Mouse (Mus musculus): ENCODE results near the gene 0610037L13Rik.

The 0610037L13Rik gene

GRCm38 (mm10) chr4:107889731-107890432 is at the start of gene 0610037L13Rik:
Gene 0610037L13Rik (plus strand): TSS chr4:107889813.
- peak; percentile 96 to 98 for DNase-seq

GRCm38 (mm10) chr4:107843687-107844086 is 45.9 kb upstream of the 0610037L13Rik start:
- DNase-seq, result no peak

GRCm38 (mm10) chr4:107844971-107845370 is 44.6 kb upstream of the 0610037L13Rik start:
- peak; percentile 46 to 86 for DNase-seq

- DNase-seq, result no peak
Measured at GRCm38 (mm10) chr4:107846795-107847194, 42.8 kb upstream of the 0610037L13Rik start.

- peak; percentile 54 to 56 for DNase-seq
Measured at GRCm38 (mm10) chr4:107848546-107848945, 41.1 kb upstream of the 0610037L13Rik start.

- no peak for DNase-seq
Measured at GRCm38 (mm10) chr4:107849621-107850020, 40.0 kb upstream of the 0610037L13Rik start.

- peak; percentile 55 to 57 for DNase-seq
Measured at GRCm38 (mm10) chr4:107850091-107850490, 39.5 kb upstream of the 0610037L13Rik start.

GRCm38 (mm10) chr4:107853333-107853732 is 36.3 kb upstream of the 0610037L13Rik start:
- no peak for DNase-seq

GRCm38 (mm10) chr4:107853836-107854235 is 35.8 kb upstream of the 0610037L13Rik start:
- DNase-seq, result peak; percentile 32 to 44

GRCm38 (mm10) chr4:107856958-107857686 is 32.5 kb upstream of the 0610037L13Rik start:
- peak in 1 of 2 experiments; percentile 24 for DNase-seq

GRCm38 (mm10) chr4:107858995-107859394 is 30.6 kb upstream of the 0610037L13Rik start:
- no peak for DNase-seq

- no peak for DNase-seq
Measured at GRCm38 (mm10) chr4:107864866-107865265, 24.7 kb upstream of the 0610037L13Rik start.

- peak; percentile 98 to 99 for DNase-seq
Measured at GRCm38 (mm10) chr4:107879254-107880050, 10.2 kb upstream of the 0610037L13Rik start, which contains the start of gene Magoh. Gene Magoh (plus strand): TSS chr4:107879755.

- DNase-seq, result no peak
Measured at GRCm38 (mm10) chr4:107881631-107882030, 8.0 kb upstream of the 0610037L13Rik start.

GRCm38 (mm10) chr4:107886371-107886770 is 3.2 kb upstream of the 0610037L13Rik start:
- no peak for DNase-seq

- no peak for DNase-seq
Measured at GRCm38 (mm10) chr4:107889385-107889730, 255 bp upstream of the 0610037L13Rik start.

- no peak for DNase-seq
Measured at GRCm38 (mm10) chr4:107892663-107893062, 3.0 kb downstream of the 0610037L13Rik start.

GRCm38 (mm10) chr4:107899211-107899927 is 9.8 kb downstream of the 0610037L13Rik start:
- no peak for DNase-seq

- no peak for DNase-seq
Measured at GRCm38 (mm10) chr4:107900206-107900605, 10.6 kb downstream of the 0610037L13Rik start.

- no peak for DNase-seq
Measured at GRCm38 (mm10) chr4:107904252-107904651, 14.6 kb downstream of the 0610037L13Rik start.

GRCm38 (mm10) chr4:107906561-107906960 is 16.9 kb downstream of the 0610037L13Rik start:
- no peak for DNase-seq

- no peak for DNase-seq
Measured at GRCm38 (mm10) chr4:107910020-107910419, 20.4 kb downstream of the 0610037L13Rik start.
